Mouse (Mus musculus) liver, postnatal 0 days (tissue): Measurements from ENCODE around the gene 1700022I11Rik.

Experiments used
- CTCF ChIP-seq: sonication (generic); IDR thresholded peaks from 2 replicates; pipeline ENCODE4 v1.5.1; 2016; ENCODE audit warnings: antibody characterized with exemption, low read depth
- EP300 ChIP-seq: IDR thresholded peaks from 2 replicates; pipeline ENCODE4 v1.6.1; 2016; ENCODE audit warnings: antibody characterized with exemption, low read depth, mild to moderate bottlenecking

DNA sequence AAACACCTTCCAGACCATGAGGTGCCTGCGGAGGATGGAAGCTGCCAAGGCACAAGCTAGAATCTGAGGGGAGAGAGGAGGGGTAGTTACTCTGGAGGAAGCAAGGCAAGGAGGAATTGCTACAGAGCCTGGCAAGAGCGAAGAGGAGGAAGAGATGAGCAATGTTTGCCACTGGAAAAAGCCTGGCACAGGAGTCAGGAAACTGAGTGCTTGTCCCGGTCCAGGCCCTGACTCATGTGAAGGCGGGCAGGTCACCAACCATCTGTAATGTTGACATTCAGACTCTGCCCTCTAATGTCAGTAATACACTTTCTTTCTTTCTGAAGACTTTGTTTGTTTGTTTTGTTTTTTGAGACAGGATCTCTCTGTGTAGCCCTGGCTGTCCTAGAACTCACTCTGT is 48.8 kb downstream of the 1700022I11Rik start:
- TF ChIP-seq CTCF (no peak), EP300 (no peak)
